Mouse (Mus musculus) adrenal gland, adult 10 weeks (tissue): ENCODE results near the gene Strc. TPM values are rescaled to one million over a fixed set of nuclear protein-coding genes. Genes with fewer than 3 reads are reported as not detected.

Source experiments
- polyA plus RNA-seq: library from polyadenylated mRNA; stranded (reverse); fragments of 350-450 nt; fragmentation: Illumina TruSeq; extraction: RNeasy Lipid Tissue Mini Kit (QIAGEN cat#74804); gene quantifications from one replicate; pipeline ENCODE4 v1.2.3, GENCODE M21; 2014; ENCODE audit warnings: low read depth, low replicate concordance

Strc gene
- not detected for polyA plus RNA-seq

GRCm38 (mm10) chr2:121386961-121387575 is at the start of gene Strc:
Gene Strc, minus strand, starts transcription at chr2:121387168.

GRCm38 (mm10) chr2:121413387-121414042 is 26.5 kb upstream of the Strc start, which contains the start of the genes Pdia3 and Catsper2:
Gene Pdia3, plus strand, starts transcription at chr2:121413775.
Gene Catsper2, minus strand, starts transcription at chr2:121413792.

GRCm38 (mm10) chr2:121357494-121357893 is 29.5 kb downstream of the Strc start, which contains the start of gene Ckmt1:
Gene Ckmt1, plus strand, starts transcription at chr2:121357714.

GRCm38 (mm10) chr2:121354820-121355592 is 32.0 kb downstream of the Strc start, which contains the start of gene Ppip5k1:
Gene Ppip5k1, minus strand, starts transcription at chr2:121355396.

Other genes starting within 250 kb of the Strc start
- 60.3 TPM for gene Adal, start 246.7 kb downstream of the Strc start, polyA plus RNA-seq
- 4.4 TPM for gene Lcmt2, start 246.5 kb downstream of the Strc start, polyA plus RNA-seq
- gene Tubgcp4, start 216.5 kb downstream of the Strc start, polyA plus RNA-seq = 101 TPM
- gene Zscan29, start 216.0 kb downstream of the Strc start, polyA plus RNA-seq = 31.6 TPM
- gene Trp53bp1, start 115.8 kb downstream of the Strc start, polyA plus RNA-seq = 25.2 TPM
- 1.2 TPM for gene Map1a, start 97.6 kb downstream of the Strc start, polyA plus RNA-seq
- gene Ppip5k1, start 31.8 kb downstream of the Strc start, polyA plus RNA-seq = 9.6 TPM
- gene Ckmt1, start 29.5 kb downstream of the Strc start, polyA plus RNA-seq = 1.8 TPM
- gene Pdia3, start 26.6 kb upstream of the Strc start, polyA plus RNA-seq = 1,612 TPM
- gene Catsper2, start 26.6 kb upstream of the Strc start, polyA plus RNA-seq = 1.4 TPM
- 0.82 TPM for gene Ell3, start 57.1 kb upstream of the Strc start, polyA plus RNA-seq
- 98.5 TPM for gene Serf2, start 62.0 kb upstream of the Strc start, polyA plus RNA-seq
- gene Hypk, start 66.1 kb upstream of the Strc start, polyA plus RNA-seq = 45.5 TPM
- gene Serinc4, start 69.6 kb upstream of the Strc start, polyA plus RNA-seq = not detected
- 80.1 TPM for gene Mfap1b, start 86.9 kb upstream of the Strc start, polyA plus RNA-seq
- 93.0 TPM for gene Mfap1a, start 119.5 kb upstream of the Strc start, polyA plus RNA-seq
- gene Wdr76, start 119.6 kb upstream of the Strc start, polyA plus RNA-seq = 6.3 TPM